Mouse (Mus musculus): ENCODE measurements at regions not wholly inside any gene's neighbourhood (a gene's known extent, or its start where the extent isn't known, plus 50 kb on each side); places are given as distances from the start of the nearest gene placed in this dataset.
A peak's percentile ranks its signal among the peaks of the same experiment; 100 is the strongest.

DNA sequence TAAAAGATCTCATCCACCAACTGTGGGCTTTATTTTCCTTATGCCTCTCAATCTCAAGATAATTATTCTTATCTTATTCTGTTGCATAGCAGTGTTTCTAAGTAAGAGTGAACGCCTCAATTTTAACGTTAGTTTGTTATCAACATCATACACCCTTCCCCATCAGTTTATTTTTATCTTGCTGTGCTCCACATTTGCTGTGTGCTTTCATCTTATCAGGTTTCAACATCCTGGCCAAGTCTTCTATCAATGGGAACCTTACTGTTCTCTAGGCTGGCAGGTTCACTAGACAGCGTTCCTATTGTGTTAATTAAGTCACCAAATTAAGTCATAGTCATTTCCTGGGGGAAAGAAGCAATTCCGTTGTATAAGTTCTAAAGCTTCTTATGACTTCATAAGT, 263.1 kb upstream of the Etaa1 start:
- H3K27ac ChIP-seq = no peak overlapping the region
- H3K4me2 ChIP-seq = no peak overlapping the region
- no peak for ATAC-seq (ENCODE audit: insufficient read depth, low FRiP score, low read depth)
- H3K27me3 ChIP-seq (replicated peaks) = no peaks in the 10 kb centered on the region
- no peak overlapping the region for H3K9ac ChIP-seq
- no peaks in the 10 kb centered on the region for H3K4me1 ChIP-seq
- no peaks in the 10 kb centered on the region for H3K9me3 ChIP-seq
- H3K4me3 ChIP-seq (replicated peaks) = no peak overlapping the region
- WGBS = 59% methylated on average over 4 of the region's 4 CpGs
- H3K36me3 ChIP-seq = no peaks in the 10 kb centered on the region

DNA sequence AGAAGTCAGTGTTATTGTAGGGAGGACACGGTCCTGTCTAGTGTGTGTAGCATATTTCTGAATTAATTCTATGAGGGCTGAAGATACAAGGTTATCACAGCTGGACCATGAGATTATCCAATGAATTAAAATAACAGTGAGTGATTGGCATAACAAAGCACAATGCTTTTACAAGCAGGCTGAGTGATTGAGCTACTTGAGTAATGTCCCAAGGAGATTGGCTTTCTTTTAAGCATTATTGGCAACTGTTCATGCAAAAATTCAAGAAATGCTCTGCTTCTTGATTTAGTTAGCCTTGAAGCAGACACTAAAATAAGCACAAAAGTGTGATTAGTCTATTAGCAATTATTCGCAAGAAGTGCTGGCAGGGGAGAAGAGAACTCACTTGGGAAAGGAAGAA, 219.4 kb upstream of the Etaa1 start:
- no peaks in the 10 kb centered on the region for H3K36me3 ChIP-seq
- WGBS = 76% methylated on average over 2 of the region's 2 CpGs
- H3K9me3 ChIP-seq = no peaks in the 10 kb centered on the region
- H3K4me3 ChIP-seq (replicated peaks) = no peak overlapping the region
- H3K27ac ChIP-seq = no peak overlapping the region
- ATAC-seq (ENCODE audit: insufficient read depth, low FRiP score, low read depth) = no peak
- H3K27me3 ChIP-seq (replicated peaks) = no peaks in the 10 kb centered on the region
- no peak overlapping the region for H3K4me2 ChIP-seq
- H3K4me1 ChIP-seq = no peaks in the 10 kb centered on the region
- H3K9ac ChIP-seq = no peak overlapping the region

DNA sequence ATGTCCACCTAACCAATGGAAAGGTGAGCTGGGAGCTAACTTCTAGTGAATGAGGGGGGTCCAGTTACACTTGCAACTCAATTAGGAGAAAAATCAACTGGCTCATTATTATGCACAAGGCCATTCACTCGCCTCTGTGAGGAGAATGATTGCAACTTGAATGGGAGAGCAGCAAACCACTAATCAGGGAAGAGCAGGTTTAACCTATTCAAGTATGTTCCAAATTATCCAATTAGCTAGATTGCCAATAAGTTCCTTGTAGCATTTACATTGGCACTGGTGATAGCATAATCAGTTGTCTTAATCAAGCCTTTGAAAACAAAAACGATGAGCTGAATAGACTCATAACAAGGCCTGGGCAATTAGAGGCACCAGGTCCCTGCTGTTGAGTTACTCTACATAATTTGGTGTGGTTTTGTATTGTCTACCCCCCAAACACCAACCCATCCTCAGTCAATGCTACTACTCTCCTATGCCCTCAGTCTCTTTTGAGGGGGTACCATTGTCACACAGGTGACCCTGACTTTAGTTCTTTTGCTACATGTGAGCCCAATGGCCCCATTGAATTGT, 217.6 kb upstream of the Etaa1 start:
- no peak overlapping the region for H3K4me2 ChIP-seq
- H3K36me3 ChIP-seq = no peaks in the 10 kb centered on the region
- WGBS = 81% methylated on average over 2 of the region's 2 CpGs
- H3K27me3 ChIP-seq (replicated peaks) = no peaks in the 10 kb centered on the region
- no peak overlapping the region for H3K9ac ChIP-seq
- H3K9me3 ChIP-seq = no peaks in the 10 kb centered on the region
- no peak overlapping the region for H3K4me3 ChIP-seq (replicated peaks)
- H3K27ac ChIP-seq = no peak overlapping the region
- ATAC-seq (ENCODE audit: insufficient read depth, low FRiP score, low read depth) = no peak
- no peaks in the 10 kb centered on the region for H3K4me1 ChIP-seq

DNA sequence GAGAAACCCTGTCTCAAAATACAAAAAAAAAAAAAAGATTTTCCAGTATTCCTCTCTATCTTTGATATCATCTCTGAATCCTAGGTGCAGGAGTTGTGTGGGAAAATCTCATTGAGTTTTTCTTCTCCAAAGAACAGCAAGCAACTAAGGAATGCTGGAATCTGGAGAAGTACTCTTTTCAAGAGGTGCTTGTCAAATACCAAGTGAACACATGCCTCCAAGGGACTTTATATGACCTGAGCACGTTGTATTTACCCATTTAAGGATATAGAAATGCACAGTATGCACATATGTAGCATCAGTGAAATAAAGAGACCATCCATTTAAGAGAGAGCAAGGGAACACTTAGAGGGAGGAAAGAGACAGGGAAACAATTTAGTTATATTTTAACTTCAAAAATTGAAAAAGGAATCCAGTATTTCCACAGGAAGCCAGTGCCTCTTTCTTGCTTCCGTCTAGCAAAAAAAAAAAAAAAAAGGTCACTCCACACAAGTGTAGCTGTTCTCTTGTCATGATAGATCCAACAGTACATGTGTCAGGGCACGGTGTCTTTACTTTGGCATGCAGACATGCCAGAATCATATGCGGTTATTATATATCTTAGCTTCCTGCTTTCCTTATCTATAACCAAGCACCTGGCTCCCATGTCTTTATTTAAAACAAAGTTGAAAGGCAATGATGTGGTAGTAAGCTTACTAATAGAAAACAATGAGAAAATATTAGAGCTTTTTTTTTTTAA, 212.1 kb upstream of the Etaa1 start:
- Histone ChIP-seq H3K9ac (no peak overlapping the region), H3K36me3 (no peaks in the 10 kb centered on the region), H3K4me2 (no peak overlapping the region), H3K4me3 (replicated peaks) (no peak overlapping the region), H3K9me3 (no peaks in the 10 kb centered on the region), H3K27ac (no peak overlapping the region), H3K27me3 (replicated peaks) (no peaks in the 10 kb centered on the region), H3K4me1 (no peaks in the 10 kb centered on the region)
- WGBS = 68% methylated on average over 4 of the region's 4 CpGs
- ATAC-seq (ENCODE audit: insufficient read depth, low FRiP score, low read depth) = no peak

DNA sequence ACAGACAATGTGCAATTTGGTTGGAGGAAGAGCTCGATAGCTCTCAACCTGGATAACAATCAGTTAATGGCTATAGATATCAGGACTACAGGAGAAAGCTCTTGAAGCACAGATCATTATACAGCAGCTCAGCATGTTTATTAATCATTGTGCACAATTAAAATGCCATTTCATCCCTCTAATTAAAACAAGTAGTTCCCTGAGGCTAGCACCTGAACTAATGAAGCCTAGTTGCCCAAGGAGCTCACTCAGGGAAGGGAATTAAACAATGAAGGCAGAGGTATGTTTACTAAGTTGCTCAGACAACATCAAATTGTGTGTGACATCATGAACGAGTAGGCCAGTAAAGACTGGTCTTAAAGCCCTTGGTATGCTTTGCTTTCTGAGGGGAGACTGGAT, 210.3 kb upstream of the Etaa1 start:
- no peak overlapping the region for H3K4me2 ChIP-seq
- 65% methylated on average over 2 of the region's 2 CpGs for whole genome bisulfite sequencing

DNA sequence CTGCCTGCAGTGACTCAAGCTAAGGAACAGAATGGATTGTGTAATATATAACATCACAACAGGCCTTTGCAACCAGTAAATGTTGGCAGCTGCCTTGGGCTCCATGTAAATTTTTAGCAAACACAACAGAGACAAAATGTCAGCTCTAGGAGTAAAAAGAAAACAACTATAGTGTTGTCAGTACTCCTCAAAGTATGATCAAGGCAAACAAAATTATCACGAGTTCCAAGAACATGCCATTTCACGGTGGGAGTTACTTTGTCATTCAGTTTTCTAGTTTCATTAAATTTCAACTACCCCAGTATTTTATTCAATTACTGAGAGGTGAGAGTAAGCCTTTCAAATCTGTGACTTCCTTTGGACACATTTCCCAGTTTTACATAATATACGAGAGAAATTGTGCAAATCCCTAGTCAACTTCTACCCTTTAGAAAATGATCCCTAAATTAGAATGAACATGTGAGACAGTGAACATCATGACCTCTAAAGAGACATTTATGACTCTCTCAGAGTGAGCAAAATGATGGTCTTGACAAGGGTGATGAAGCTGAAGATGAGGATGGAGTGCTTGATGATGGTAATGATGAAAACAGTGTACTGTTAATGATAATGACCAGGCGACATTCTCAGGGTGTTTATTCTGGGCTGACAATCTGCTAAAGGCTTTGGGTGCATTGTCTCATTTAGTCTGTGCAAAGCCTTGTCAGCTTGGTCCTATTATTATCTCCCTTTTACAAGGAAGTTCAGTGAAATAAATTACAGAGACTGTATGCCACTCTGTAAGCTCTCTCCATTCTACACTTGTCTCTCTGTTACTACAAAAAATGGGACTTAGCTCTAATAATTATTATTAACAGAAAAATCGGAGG, 209.7 kb upstream of the Etaa1 start:
- H3K27ac ChIP-seq = no peak overlapping the region
- no peak overlapping the region for H3K9ac ChIP-seq
- H3K4me1 ChIP-seq = no peaks in the 10 kb centered on the region
- no peak overlapping the region for H3K4me3 ChIP-seq (replicated peaks)
- 71% methylated on average over 5 of the region's 5 CpGs for WGBS
- no peak for ATAC-seq (ENCODE audit: insufficient read depth, low FRiP score, low read depth)
- no peaks in the 10 kb centered on the region for H3K36me3 ChIP-seq
- no peak overlapping the region for H3K4me2 ChIP-seq
- H3K9me3 ChIP-seq = no peaks in the 10 kb centered on the region
- no peaks in the 10 kb centered on the region for H3K27me3 ChIP-seq (replicated peaks)

More for the DNA sequence above, 210.3 kb upstream of the Etaa1 start:
- H3K27ac ChIP-seq = no peak overlapping the region
- H3K27me3 ChIP-seq (replicated peaks) = no peaks in the 10 kb centered on the region
- H3K9ac ChIP-seq = no peak overlapping the region
- H3K9me3 ChIP-seq = no peaks in the 10 kb centered on the region
- no peak overlapping the region for H3K4me3 ChIP-seq (replicated peaks)
- no peaks in the 10 kb centered on the region for H3K36me3 ChIP-seq
- no peak for ATAC-seq (ENCODE audit: insufficient read depth, low FRiP score, low read depth)
- H3K4me1 ChIP-seq = no peaks in the 10 kb centered on the region

DNA sequence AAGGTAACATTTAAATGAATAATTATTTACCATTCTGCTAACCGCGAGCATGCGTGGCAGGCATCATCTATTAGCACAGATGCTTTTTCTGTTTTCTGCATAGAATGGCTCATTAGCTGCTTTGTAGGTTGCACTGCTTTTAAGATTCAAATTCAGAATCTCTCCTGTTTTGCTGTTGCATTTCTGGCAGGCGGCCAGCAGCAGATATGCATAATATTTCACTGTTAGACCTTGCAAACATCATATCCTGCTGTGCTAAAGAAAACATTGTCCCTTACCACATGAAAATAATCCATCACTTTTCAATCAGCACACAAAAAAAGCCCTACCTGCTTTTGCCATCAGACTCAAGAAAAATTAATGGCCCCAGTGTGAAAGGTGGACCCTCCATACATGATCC, 202.8 kb upstream of the Etaa1 start:
- ATAC-seq (ENCODE audit: insufficient read depth, low FRiP score, low read depth) = no peak
- Histone ChIP-seq H3K4me1 (peaks cover 4% of the 10 kb centered on the region), H3K27me3 (replicated peaks) (no peaks in the 10 kb centered on the region), H3K36me3 (no peaks in the 10 kb centered on the region), H3K27ac (no peak overlapping the region), H3K4me2 (no peak overlapping the region), H3K4me3 (replicated peaks) (no peak overlapping the region), H3K9ac (no peak overlapping the region), H3K9me3 (no peaks in the 10 kb centered on the region)
- WGBS = 60% methylated on average over 4 of the region's 4 CpGs

DNA sequence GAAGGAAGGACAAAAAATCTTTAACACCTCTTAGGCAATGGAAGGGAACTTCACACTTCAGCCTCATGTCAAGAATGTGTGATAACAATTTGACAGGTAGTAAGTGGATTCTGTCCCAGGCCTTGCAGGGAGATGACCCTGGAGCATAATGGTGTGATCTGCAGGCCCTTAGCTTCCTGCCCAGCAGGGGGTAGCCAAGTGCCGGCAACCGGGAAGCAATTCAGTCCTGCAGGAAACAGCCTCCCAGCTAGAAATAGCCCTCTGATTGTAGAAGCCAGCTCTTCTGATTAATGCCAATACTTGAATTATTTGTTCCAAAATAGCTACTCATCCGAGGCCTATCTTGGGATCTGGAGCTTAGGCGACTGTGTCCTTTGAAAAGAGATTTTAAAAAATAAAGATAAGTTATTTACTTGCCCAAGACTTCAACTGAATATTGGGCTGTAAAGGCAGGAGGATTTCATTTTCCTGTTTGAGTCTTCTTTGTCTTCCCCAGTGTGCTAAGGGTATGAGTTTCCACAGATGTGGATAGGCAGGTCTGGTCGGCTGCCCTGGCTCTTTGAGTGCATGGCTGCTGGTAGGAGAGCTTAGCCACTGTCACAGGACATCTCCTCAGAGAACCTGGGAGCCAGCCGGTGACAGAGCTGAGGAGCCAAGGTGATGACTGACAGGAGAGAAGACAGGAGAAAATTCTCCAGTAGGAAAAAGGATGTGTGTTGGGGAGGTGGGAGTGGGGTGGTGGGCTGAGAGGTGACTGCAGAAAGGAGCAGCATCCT, 198.3 kb upstream of the Etaa1 start:
- peaks cover 4% of the 10 kb centered on the region for H3K4me1 ChIP-seq
- H3K4me2 ChIP-seq = no peak overlapping the region
- WGBS = 14% methylated on average over 6 of the region's 6 CpGs
- no peak overlapping the region for H3K9ac ChIP-seq
- H3K36me3 ChIP-seq = no peaks in the 10 kb centered on the region
- ATAC-seq (ENCODE audit: insufficient read depth, low FRiP score, low read depth) = peak; percentile 73; the same call in 1 of the 2 replicates
- H3K9me3 ChIP-seq = no peaks in the 10 kb centered on the region
- no peak overlapping the region for H3K4me3 ChIP-seq (replicated peaks)
- H3K27me3 ChIP-seq (replicated peaks) = no peaks in the 10 kb centered on the region
- no peak overlapping the region; the same call in 1 of the 2 replicates for H3K27ac ChIP-seq

DNA sequence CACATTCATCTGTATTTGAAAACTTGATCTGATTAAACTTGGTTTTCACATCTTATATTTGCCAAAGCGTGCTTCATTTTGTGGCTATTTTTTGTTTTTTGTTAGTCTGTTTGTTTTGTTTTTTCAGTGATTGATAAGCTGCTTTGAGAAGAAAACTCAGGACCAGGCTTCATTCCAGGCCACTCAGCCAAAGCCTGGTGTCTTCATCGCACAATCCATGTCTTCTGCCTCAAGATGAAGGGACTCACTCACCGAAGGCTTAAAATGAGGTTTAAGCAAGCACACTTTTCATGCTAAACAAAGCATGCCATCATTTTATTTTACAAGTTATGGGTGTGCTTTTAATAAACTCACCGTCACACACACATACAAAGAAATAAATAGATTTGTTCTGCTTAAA, 197.7 kb upstream of the Etaa1 start:
- Histone ChIP-seq H3K27ac (no peak overlapping the region), H3K4me2 (no peak overlapping the region), H3K36me3 (no peaks in the 10 kb centered on the region), H3K9me3 (no peaks in the 10 kb centered on the region), H3K4me3 (replicated peaks) (no peak overlapping the region), H3K9ac (no peak overlapping the region), H3K4me1 (peaks cover 4% of the 10 kb centered on the region), H3K27me3 (replicated peaks) (no peaks in the 10 kb centered on the region)
- no peak for ATAC-seq (ENCODE audit: insufficient read depth, low FRiP score, low read depth)
- 73% methylated on average over 4 of the region's 4 CpGs for WGBS

DNA sequence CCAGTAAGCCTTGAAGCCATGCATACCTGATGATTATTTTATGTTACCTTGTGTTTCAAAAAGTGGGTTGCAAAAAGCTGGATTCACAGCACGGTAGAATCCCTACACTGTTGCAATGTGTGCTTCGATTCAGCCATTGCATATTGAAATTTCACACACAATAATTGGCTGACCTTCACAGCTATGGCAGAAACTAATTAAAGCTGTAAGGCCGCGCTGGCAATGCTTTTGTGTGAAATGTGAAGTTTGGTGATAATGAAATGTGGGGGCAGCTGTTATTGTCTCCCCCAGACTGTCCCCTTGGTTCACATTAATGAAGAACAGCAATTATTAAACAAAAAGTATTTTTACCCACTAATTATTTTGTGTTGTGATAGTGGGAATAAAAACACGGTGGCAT, 173.8 kb upstream of the Etaa1 start:
- WGBS = 73% methylated on average over 5 of the region's 5 CpGs
- H3K9me3 ChIP-seq = no peaks in the 10 kb centered on the region
- ATAC-seq (ENCODE audit: insufficient read depth, low FRiP score, low read depth) = no peak

DNA sequence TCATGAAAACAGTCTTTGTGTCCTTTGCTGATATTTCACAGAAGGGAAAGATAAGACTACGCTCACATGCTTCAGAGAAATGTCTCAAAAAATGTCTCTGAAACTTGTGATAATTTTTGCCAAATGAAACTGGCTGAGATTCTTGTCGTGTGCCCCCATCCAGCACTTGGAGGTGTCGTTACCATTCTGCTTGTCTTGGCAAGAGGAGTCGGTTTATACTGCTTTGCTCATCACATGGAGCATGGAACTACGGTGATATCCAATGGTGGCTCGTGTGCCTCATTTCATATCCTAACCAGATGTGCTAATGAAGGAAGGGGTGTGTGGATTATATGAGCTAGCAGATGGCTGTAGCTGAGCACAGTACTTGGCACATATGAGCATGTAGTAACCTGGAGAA, 169.4 kb upstream of the Etaa1 start:
- Histone ChIP-seq H3K27me3 (replicated peaks) (no peaks in the 10 kb centered on the region), H3K4me3 (replicated peaks) (no peak overlapping the region), H3K36me3 (no peaks in the 10 kb centered on the region), H3K27ac (no peak overlapping the region), H3K9me3 (no peaks in the 10 kb centered on the region), H3K9ac (no peak overlapping the region), H3K4me1 (no peaks in the 10 kb centered on the region), H3K4me2 (no peak overlapping the region)
- ATAC-seq (ENCODE audit: insufficient read depth, low FRiP score, low read depth) = no peak
- WGBS = 78% methylated on average over 6 of the region's 6 CpGs

More for the DNA sequence above, 173.8 kb upstream of the Etaa1 start:
- Histone ChIP-seq H3K4me2 (no peak overlapping the region), H3K4me1 (no peaks in the 10 kb centered on the region), H3K4me3 (replicated peaks) (no peak overlapping the region), H3K9ac (no peak overlapping the region), H3K27me3 (replicated peaks) (no peaks in the 10 kb centered on the region), H3K36me3 (no peaks in the 10 kb centered on the region), H3K27ac (no peak overlapping the region)
